Mouse (Mus musculus): ENCODE data around the gene Idh3a. TPM values are rescaled to one million over a fixed set of nuclear protein-coding genes. Genes with fewer than 3 reads are reported as not detected.

Idh3a gene
- polyA plus RNA-seq, 1 experiment: 17.2 TPM

DNA sequence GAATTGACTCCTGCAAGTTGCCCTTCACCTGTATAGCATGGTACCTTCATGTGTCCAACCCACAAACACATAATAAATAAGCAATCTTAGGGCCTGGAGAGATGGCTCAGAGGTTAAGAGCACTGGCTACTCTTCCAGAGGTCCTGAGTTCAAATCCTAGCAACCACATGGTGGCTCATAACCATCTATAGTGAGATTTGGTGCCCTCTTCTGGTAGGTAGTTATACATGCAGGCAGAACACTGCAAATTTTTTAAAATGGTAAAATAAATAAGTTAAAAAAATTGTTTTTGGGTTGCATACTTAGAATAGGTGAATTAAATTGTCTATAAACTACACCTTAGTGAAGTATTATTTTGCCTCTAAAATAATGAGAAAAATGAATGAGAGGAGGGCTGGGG lies 44.8 kb downstream of the Idh3a start:
- H3K4me1 ChIP-seq (ENCODE audit: control insufficient read depth, insufficient read depth, low read length): no peaks in the 10 kb centered on the region
- H3K27ac ChIP-seq (ENCODE audit: control insufficient read depth, insufficient read depth, low read depth, low read length, poor library complexity): no peak overlapping the region
- TF ChIP-seq POLR2A (IDR thresholded peaks at IDR 0.05; ENCODE audit: borderline replicate concordance, control insufficient read depth, low read depth, low read length) (no peak), CTCF (IDR thresholded peaks at IDR 0.05; ENCODE audit: control insufficient read depth, insufficient read depth, low read length) (no peak)
- no peak overlapping the region for H3K4me3 ChIP-seq (replicated peaks; ENCODE audit: control insufficient read depth, low read depth, low read length)

DNA sequence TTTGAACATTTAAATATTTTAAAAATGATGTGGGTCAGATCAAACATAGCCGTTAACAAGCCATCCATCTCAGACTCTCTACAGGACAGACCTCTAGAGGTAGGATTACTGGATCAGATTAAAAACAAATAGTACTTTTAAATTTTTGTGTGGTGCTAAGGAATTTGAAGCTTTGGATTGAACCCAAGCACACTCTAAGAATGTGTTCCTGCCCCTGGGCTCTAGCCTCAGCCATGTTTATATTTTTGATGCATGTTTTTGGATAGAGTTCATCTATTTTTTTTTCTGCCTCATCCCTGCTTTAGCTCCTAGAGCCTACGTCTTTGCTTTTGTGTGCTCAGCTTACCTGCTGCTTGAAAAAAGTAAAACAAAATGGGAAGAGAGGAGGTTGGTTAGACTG lies 47.3 kb downstream of the Idh3a start:
- Histone ChIP-seq H3K4me3 (replicated peaks; ENCODE audit: control insufficient read depth, low read depth, low read length) (no peak overlapping the region), H3K4me1 (ENCODE audit: control insufficient read depth, insufficient read depth, low read length) (no peaks in the 10 kb centered on the region), H3K27ac (ENCODE audit: control insufficient read depth, insufficient read depth, low read depth, low read length, poor library complexity) (no peak overlapping the region)
- TF ChIP-seq POLR2A (IDR thresholded peaks at IDR 0.05; ENCODE audit: borderline replicate concordance, control insufficient read depth, low read depth, low read length): no peak
- TF ChIP-seq CTCF (IDR thresholded peaks at IDR 0.05; ENCODE audit: control insufficient read depth, insufficient read depth, low read length): no peak
- 79% methylated on average over 2 of the region's 2 CpGs for WGBS

DNA sequence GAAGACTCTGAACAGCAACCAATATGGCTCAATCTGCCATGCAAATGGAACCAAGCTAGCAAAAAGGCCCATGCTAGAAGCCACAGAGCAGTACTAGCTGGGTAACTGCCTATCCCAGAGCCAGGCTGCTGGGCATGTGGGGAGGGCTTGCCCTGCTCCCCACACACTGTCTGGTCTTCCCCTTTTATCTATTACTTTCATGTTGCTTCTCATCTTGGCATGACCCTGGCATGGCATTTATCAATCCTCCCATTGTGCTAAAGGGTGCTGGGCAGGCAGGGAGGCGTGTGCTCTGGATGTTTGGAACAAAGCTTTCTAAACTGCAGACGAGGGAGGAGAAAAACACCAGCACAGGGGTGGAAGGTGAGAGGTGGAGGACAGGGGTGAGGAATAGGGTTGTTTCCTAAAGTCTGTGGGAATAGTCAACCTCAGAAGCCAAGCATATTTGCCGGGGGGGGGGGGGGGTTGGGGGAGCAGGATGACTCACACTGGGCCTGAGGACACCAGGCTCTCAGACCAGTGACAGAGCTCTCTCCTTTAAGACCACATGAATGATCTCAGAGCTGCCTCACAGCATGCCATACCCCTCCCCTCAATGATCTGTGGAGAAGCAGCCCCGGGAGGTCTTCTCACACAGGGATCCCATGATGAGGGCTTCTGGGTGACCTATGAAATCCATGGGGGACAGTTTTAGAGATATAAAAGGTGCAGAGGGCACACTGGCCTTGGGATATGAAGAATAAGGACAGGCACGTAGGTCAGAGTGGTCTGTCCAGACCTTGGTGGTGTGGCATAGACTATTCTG lies 51.6 kb downstream of the Idh3a start:
- WGBS: 64% methylated on average over 5 of the region's 5 CpGs
- TF ChIP-seq CTCF (IDR thresholded peaks at IDR 0.05; ENCODE audit: control insufficient read depth, insufficient read depth, low read length) (no peak), POLR2A (IDR thresholded peaks at IDR 0.05; ENCODE audit: borderline replicate concordance, control insufficient read depth, low read depth, low read length) (no peak)
- Histone ChIP-seq H3K27ac (ENCODE audit: control insufficient read depth, insufficient read depth, low read depth, low read length, poor library complexity) (no peak overlapping the region), H3K4me1 (ENCODE audit: control insufficient read depth, insufficient read depth, low read length) (no peaks in the 10 kb centered on the region), H3K4me3 (replicated peaks; ENCODE audit: control insufficient read depth, low read depth, low read length) (no peak overlapping the region)

DNA sequence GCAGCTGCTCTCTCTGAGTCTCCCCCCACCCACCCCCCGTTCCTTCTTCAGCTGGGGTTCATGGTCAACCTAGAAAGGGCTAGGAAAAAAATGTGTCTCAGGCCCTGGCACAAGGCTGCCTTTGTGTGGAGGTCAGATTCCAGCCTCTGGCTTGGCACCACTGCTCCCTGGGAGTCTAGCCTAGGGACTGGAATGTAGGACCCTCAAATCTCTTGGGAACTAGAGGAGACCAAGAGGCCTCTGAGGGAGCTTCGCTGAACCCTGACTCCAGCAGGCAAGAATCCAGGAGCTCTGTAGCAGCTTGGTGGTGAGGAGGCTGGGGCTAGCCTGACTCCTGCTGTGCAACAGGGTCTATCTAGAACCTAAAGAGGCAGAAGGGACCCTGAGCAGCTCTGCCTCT lies 53.1 kb downstream of the Idh3a start:
- Histone ChIP-seq H3K27ac (ENCODE audit: control insufficient read depth, insufficient read depth, low read depth, low read length, poor library complexity) (no peak overlapping the region; the same call in 1 of the 2 replicates), H3K4me3 (replicated peaks; ENCODE audit: control insufficient read depth, low read depth, low read length) (no peak overlapping the region), H3K4me1 (ENCODE audit: control insufficient read depth, insufficient read depth, low read length) (no peaks in the 10 kb centered on the region)
- no peak for TF ChIP-seq POLR2A (IDR thresholded peaks at IDR 0.05; ENCODE audit: borderline replicate concordance, control insufficient read depth, low read depth, low read length)
- no peak for TF ChIP-seq CTCF (IDR thresholded peaks at IDR 0.05; ENCODE audit: control insufficient read depth, insufficient read depth, low read length)
- WGBS: 67% methylated on average over 2 of the region's 2 CpGs

DNA sequence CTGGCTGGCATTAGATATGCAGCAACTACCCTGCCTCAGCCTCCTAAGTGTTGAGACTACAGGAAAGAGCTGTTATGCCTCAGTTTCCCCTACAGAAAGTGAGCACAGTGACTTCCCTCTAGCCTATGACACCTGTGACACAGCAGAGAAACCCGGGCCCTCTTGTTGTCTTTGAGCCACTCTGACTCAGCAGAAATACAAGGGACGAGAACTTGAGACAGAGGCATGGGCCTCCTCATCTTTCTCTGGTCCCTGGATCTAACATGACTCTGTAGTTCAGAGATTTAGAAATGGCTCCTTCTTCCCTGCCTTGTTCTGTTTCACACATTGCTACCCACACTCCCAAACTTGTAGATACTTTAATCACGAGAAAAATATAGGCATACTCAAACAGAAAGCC lies 55.4 kb downstream of the Idh3a start:
- H3K4me1 ChIP-seq (ENCODE audit: control insufficient read depth, insufficient read depth, low read length): no peaks in the 10 kb centered on the region
- no peak overlapping the region for H3K27ac ChIP-seq (ENCODE audit: control insufficient read depth, insufficient read depth, low read depth, low read length, poor library complexity)
- H3K4me3 ChIP-seq (replicated peaks; ENCODE audit: control insufficient read depth, low read depth, low read length): no peak overlapping the region
- WGBS: 40% methylated on average over 3 of the region's 3 CpGs
- TF ChIP-seq POLR2A (IDR thresholded peaks at IDR 0.05; ENCODE audit: borderline replicate concordance, control insufficient read depth, low read depth, low read length) (no peak), CTCF (IDR thresholded peaks at IDR 0.05; ENCODE audit: control insufficient read depth, insufficient read depth, low read length) (no peak)

DNA sequence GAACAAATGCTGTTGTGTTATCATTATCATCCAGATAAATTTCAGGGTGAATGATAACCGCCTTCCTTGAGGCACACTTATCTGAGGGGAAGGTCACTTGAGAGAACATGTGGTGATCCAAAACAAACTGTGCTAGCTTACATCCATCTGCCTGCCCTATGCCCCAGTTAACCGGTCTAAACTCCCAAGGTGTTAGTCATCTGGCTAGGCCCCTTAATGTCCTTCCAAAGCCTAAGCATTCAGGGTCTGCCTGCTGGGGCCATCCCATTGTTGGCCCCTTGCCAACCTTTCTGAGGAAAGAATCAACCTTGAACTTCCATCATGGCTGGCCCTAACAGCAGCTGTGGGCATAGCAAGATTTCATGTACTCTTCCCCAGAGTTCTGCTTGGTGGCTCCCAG lies 56.0 kb downstream of the Idh3a start:
- no peaks in the 10 kb centered on the region; the same call in 1 of the 2 replicates for H3K4me1 ChIP-seq (ENCODE audit: control insufficient read depth, insufficient read depth, low read length)
- no peak overlapping the region for H3K4me3 ChIP-seq (replicated peaks; ENCODE audit: control insufficient read depth, low read depth, low read length)
- 79% methylated on average over 2 of the region's 2 CpGs for WGBS
- H3K27ac ChIP-seq (ENCODE audit: control insufficient read depth, insufficient read depth, low read depth, low read length, poor library complexity): no peak overlapping the region
- TF ChIP-seq POLR2A (IDR thresholded peaks at IDR 0.05; ENCODE audit: borderline replicate concordance, control insufficient read depth, low read depth, low read length) (no peak), CTCF (IDR thresholded peaks at IDR 0.05; ENCODE audit: control insufficient read depth, insufficient read depth, low read length) (no peak)

DNA sequence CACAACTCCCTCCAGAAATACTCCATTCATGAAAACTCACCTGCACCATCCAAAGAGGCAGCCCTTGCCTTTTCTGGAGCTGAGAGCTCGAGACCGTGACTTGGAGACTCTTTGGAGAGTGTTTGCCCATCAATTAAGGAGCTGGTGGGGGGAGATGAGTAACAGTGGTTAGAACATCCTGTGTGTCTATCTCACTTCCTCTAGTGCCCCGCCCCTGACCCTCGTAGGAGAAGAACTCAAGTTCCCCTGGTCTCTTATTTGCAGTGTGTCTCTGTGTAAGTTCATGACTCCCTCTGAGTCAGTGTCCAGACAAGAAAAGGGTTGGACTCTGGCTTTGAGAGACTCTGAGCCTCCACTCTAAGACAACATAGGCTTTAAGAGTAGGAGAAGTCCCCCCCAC lies 56.4 kb downstream of the Idh3a start:
- 10% methylated on average over 4 of the region's 4 CpGs for WGBS
- no peak overlapping the region for H3K4me3 ChIP-seq (replicated peaks; ENCODE audit: control insufficient read depth, low read depth, low read length)
- no peak overlapping the region for H3K27ac ChIP-seq (ENCODE audit: control insufficient read depth, insufficient read depth, low read depth, low read length, poor library complexity)
- no peak for TF ChIP-seq CTCF (IDR thresholded peaks at IDR 0.05; ENCODE audit: control insufficient read depth, insufficient read depth, low read length)
- no peak for TF ChIP-seq POLR2A (IDR thresholded peaks at IDR 0.05; ENCODE audit: borderline replicate concordance, control insufficient read depth, low read depth, low read length)
- no peaks in the 10 kb centered on the region; the same call in 1 of the 2 replicates for H3K4me1 ChIP-seq (ENCODE audit: control insufficient read depth, insufficient read depth, low read length)

DNA sequence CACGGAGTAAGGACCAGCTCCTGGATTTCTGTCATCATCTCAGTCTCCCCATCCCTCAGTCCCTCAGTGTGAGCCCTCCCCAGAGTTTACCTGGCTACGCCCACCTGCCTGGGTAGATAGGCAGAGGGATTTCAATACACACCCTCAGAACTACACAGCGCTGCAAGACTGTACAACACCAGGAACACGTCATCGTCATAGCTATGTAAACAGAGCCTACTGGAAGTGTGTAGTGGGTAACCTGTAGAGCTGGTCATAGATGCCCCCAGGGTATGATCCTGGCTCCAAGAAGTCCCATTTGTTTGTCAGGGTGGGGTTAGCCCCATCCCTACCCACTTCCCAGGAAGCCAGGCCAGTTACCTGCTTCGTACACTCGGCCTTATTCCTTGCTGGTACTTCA lies 57.0 kb downstream of the Idh3a start:
- WGBS: 90% methylated on average over 7 of the region's 7 CpGs
- TF ChIP-seq CTCF (IDR thresholded peaks at IDR 0.05; ENCODE audit: control insufficient read depth, insufficient read depth, low read length) (no peak), POLR2A (IDR thresholded peaks at IDR 0.05; ENCODE audit: borderline replicate concordance, control insufficient read depth, low read depth, low read length) (no peak)
- Histone ChIP-seq H3K27ac (ENCODE audit: control insufficient read depth, insufficient read depth, low read depth, low read length, poor library complexity) (no peak overlapping the region), H3K4me1 (ENCODE audit: control insufficient read depth, insufficient read depth, low read length) (no peaks in the 10 kb centered on the region; the same call in 1 of the 2 replicates), H3K4me3 (replicated peaks; ENCODE audit: control insufficient read depth, low read depth, low read length) (no peak overlapping the region)

Measured in bone marrow, adult 2 months (tissue).